Mouse (Mus musculus) heart, adult 2 months (tissue): ENCODE measurements at regions not wholly inside any gene's neighbourhood (a gene's known extent, or its start where the extent isn't known, plus 50 kb on each side); places are given as distances from the start of the nearest gene placed in this dataset.

Source experiments
- DNase-seq, 2 experiments: peaks; one replicate each; pipeline ENCODE4 v3.0.0; 2021
- H3K27ac ChIP-seq: fragments of 200-600 bp; 2 replicates; pipeline ENCODE4 v1.8.1; 2022
- H3K27me3 ChIP-seq: fragments of 200-500 bp; 2 replicates; pipeline ENCODE4 v1.6.1; 2012; ENCODE audit warnings: mild to moderate bottlenecking, low read length, inconsistent platforms, mixed read lengths; ENCODE audit not compliant: control insufficient read depth, insufficient read depth
- H3K36me3 ChIP-seq: fragments of 200-500 bp; 2 replicates; pipeline ENCODE4 v1.6.1; 2012; ENCODE audit warnings: low read length, inconsistent platforms; ENCODE audit not compliant: control insufficient read depth, insufficient read depth
- H3K4me1 ChIP-seq: fragments of 200-500 bp; 2 replicates; pipeline ENCODE4 v1.6.1; 2011; ENCODE audit warnings: low read length; ENCODE audit not compliant: control insufficient read depth, insufficient read depth
- H3K4me3 ChIP-seq: fragments of 200-600 bp; 2 replicates; pipeline ENCODE4 v1.8.1; 2022
- H3K79me2 ChIP-seq: fragments of 200-500 bp; replicated peaks from 2 replicates; pipeline ENCODE4 v1.6.1; 2012; ENCODE audit warnings: mild to moderate bottlenecking, inconsistent platforms, low read length, moderate library complexity, mixed read lengths; ENCODE audit not compliant: control insufficient read depth, insufficient read depth
- H3K9ac ChIP-seq: fragments of 200-500 bp; 2 replicates; pipeline ENCODE4 v1.6.1; 2012; ENCODE audit warnings: low read depth, mild to moderate bottlenecking, control low read depth, inconsistent platforms, low read length, mixed read lengths
- CTCF ChIP-seq: fragments of 200-600 bp; IDR thresholded peaks from 2 replicates; pipeline ENCODE4 v1.8.1; 2022; ENCODE audit warnings: antibody characterized with exemption, mild to moderate bottlenecking, moderate library complexity
- EP300 ChIP-seq: fragments of 200-500 bp; IDR thresholded peaks from 2 replicates; pipeline ENCODE4 v1.6.1; 2011; ENCODE audit warnings: low read depth, low read length, control low read depth; ENCODE audit not compliant: insufficient read depth
- POLR2A ChIP-seq: fragments of 200-500 bp; IDR thresholded peaks from 2 replicates; pipeline ENCODE4 v1.6.1; 2011; ENCODE audit warnings: mild to moderate bottlenecking, low read depth, low read length, control low read depth; ENCODE audit not compliant: insufficient read depth
- WGBS: fragments of 180-500 bp; shearing (Covaris S2); methylation state at CpG from one replicate; pipeline ENCODE4 v1.1.7; 2018; 5-methylcytosine and 5-hydroxymethylcytosine counted together
- intact Hi-C: fragments of 180-260 bp; cut with DNase I; formaldehyde crosslinking; loops from one replicate; pipeline ENCODE4 v1.15.1; 2025

GRCm38 (mm10) chr13:59264126-59264525 lies 320.9 kb downstream of the Agtpbp1 start:
- Histone ChIP-seq H3K9ac (no peak overlapping the region), H3K27me3 (no peaks in the 10 kb centered on the region), H3K36me3 (no peaks in the 10 kb centered on the region), H3K4me1 (no peaks in the 10 kb centered on the region), H3K4me3 (no peak overlapping the region), H3K79me2 (no peaks in the 10 kb centered on the region), H3K27ac (no peak overlapping the region)
- WGBS, result 58% methylated on average over 11 of the region's 11 CpGs
- TF ChIP-seq CTCF, result no peak
- TF ChIP-seq POLR2A, result no peak
- no peak for TF ChIP-seq EP300
- intact Hi-C loops, result no loop called here
- no peak for DNase-seq

GRCm38 (mm10) chr13:59261924-59262323 lies 323.1 kb downstream of the Agtpbp1 start:
- intact Hi-C loops, result no loop called here
- no peaks in the 10 kb centered on the region for H3K4me1 ChIP-seq
- H3K36me3 ChIP-seq, result no peaks in the 10 kb centered on the region
- no peak overlapping the region for H3K9ac ChIP-seq
- no peak overlapping the region for H3K27ac ChIP-seq
- H3K27me3 ChIP-seq, result no peaks in the 10 kb centered on the region
- DNase-seq, result no peak
- 67% methylated on average over 3 of the region's 3 CpGs for WGBS
- no peaks in the 10 kb centered on the region for H3K79me2 ChIP-seq
- TF ChIP-seq CTCF (no peak), EP300 (no peak), POLR2A (no peak)
- H3K4me3 ChIP-seq, result no peak overlapping the region

GRCm38 (mm10) chr13:59255798-59256435 lies 329.1 kb downstream of the Agtpbp1 start:
- Histone ChIP-seq H3K9ac (no peak overlapping the region), H3K27ac (no peak overlapping the region), H3K4me3 (no peak overlapping the region), H3K27me3 (no peaks in the 10 kb centered on the region), H3K36me3 (no peaks in the 10 kb centered on the region), H3K79me2 (no peaks in the 10 kb centered on the region), H3K4me1 (no peaks in the 10 kb centered on the region)
- WGBS, result 84% methylated on average over 12 of the region's 12 CpGs
- DNase-seq, result no peak
- TF ChIP-seq POLR2A, result no peak
- TF ChIP-seq CTCF, result no peak
- TF ChIP-seq EP300, result no peak
- intact Hi-C loops, result no loop called here

- Histone ChIP-seq H3K36me3 (no peaks in the 10 kb centered on the region), H3K27ac (no peak overlapping the region), H3K9ac (no peak overlapping the region), H3K4me1 (no peaks in the 10 kb centered on the region), H3K79me2 (no peaks in the 10 kb centered on the region), H3K4me3 (no peak overlapping the region), H3K27me3 (no peaks in the 10 kb centered on the region)
- intact Hi-C loops, result no loop called here
- no peak for TF ChIP-seq EP300
- no peak for TF ChIP-seq POLR2A
- no peak for TF ChIP-seq CTCF
- DNase-seq, result no peak
- WGBS, result 69% methylated on average over 13 of the region's 13 CpGs
Observed at GRCm38 (mm10) chr13:59253667-59254558, 331.1 kb downstream of the Agtpbp1 start.

- WGBS, result 69% methylated on average over 12 of the region's 12 CpGs
Observed at GRCm38 (mm10) chr13:59251252-59252006, 333.6 kb downstream of the Agtpbp1 start.

More at GRCm38 (mm10) chr13:59251252-59252006, 333.6 kb downstream of the Agtpbp1 start:
- H3K27me3 ChIP-seq, result no peaks in the 10 kb centered on the region
- no peak for DNase-seq
- no peak overlapping the region for H3K9ac ChIP-seq
- H3K4me3 ChIP-seq, result no peak overlapping the region
- H3K36me3 ChIP-seq, result no peaks in the 10 kb centered on the region
- H3K27ac ChIP-seq, result no peak overlapping the region
- no peaks in the 10 kb centered on the region for H3K4me1 ChIP-seq
- TF ChIP-seq CTCF, result no peak
- TF ChIP-seq POLR2A, result no peak
- TF ChIP-seq EP300, result no peak
- no peaks in the 10 kb centered on the region for H3K79me2 ChIP-seq
- intact Hi-C loops, result no loop called here
